Mouse (Mus musculus): Measurements from ENCODE around the gene Vmn1r155. TPM values are rescaled to one million over a fixed set of nuclear protein-coding genes. Genes with fewer than 3 reads are reported as not detected.

Gene Vmn1r155
- polyA plus RNA-seq (2012; rRNA removed): not detected in 2 replicates

GRCm38 (mm10) chr7:22657718-22658117, at the start of gene Vmn1r155:
Vmn1r155 (plus strand) TSS chr7:22658018.

GRCm38 (mm10) chr7:22692217-22692616, 34.4 kb downstream of the Vmn1r155 start, which contains the start of gene Gm8693:
Gm8693 (minus strand) TSS chr7:22692317.

Other genes starting within 250 kb of the Vmn1r155 start
- gene Vmn1r148, start 244.4 kb upstream of the Vmn1r155 start, polyA plus RNA-seq (2012; rRNA removed): not detected in 2 replicates
- not detected in 2 replicates for gene Vmn1r149, start 219.8 kb upstream of the Vmn1r155 start, polyA plus RNA-seq (2012; rRNA removed)
- not detected in 2 replicates for gene Gm10665, start 193.9 kb upstream of the Vmn1r155 start, polyA plus RNA-seq (2012; rRNA removed)
- not detected in 2 replicates for gene Vmn1r151, start 158.3 kb upstream of the Vmn1r155 start, polyA plus RNA-seq (2012; rRNA removed)
- not detected in 2 replicates for gene Vmn1r152, start 135.1 kb upstream of the Vmn1r155 start, polyA plus RNA-seq (2012; rRNA removed)
- gene Gm8677, start 123.1 kb upstream of the Vmn1r155 start, polyA plus RNA-seq (2012; rRNA removed): not detected in 2 replicates
- not detected in 2 replicates for gene Gm4201, start 92.7 kb upstream of the Vmn1r155 start, polyA plus RNA-seq (2012; rRNA removed)
- not detected in 2 replicates for gene Gm4565, start 69.9 kb upstream of the Vmn1r155 start, polyA plus RNA-seq (2012; rRNA removed)
- not detected in 2 replicates for gene Gm8693, start 34.3 kb downstream of the Vmn1r155 start, polyA plus RNA-seq (2012; rRNA removed)
- gene Gm4567, start 61.7 kb downstream of the Vmn1r155 start, polyA plus RNA-seq (2012; rRNA removed): not detected in 2 replicates
- not detected in 2 replicates for gene Vmn1r157, start 103.7 kb downstream of the Vmn1r155 start, polyA plus RNA-seq (2012; rRNA removed)
- gene Vmn1r158, start 132.8 kb downstream of the Vmn1r155 start, polyA plus RNA-seq (2012; rRNA removed): not detected in 2 replicates
- not detected in 2 replicates for gene Vmn1r159, start 185.6 kb downstream of the Vmn1r155 start, polyA plus RNA-seq (2012; rRNA removed)
- not detected in 2 replicates for gene Vmn1r160, start 213.2 kb downstream of the Vmn1r155 start, polyA plus RNA-seq (2012; rRNA removed)

Measured in central nervous system, embryonic 14 days (tissue).